Mouse (Mus musculus): ENCODE data around the gene Rad23a.

DNA sequence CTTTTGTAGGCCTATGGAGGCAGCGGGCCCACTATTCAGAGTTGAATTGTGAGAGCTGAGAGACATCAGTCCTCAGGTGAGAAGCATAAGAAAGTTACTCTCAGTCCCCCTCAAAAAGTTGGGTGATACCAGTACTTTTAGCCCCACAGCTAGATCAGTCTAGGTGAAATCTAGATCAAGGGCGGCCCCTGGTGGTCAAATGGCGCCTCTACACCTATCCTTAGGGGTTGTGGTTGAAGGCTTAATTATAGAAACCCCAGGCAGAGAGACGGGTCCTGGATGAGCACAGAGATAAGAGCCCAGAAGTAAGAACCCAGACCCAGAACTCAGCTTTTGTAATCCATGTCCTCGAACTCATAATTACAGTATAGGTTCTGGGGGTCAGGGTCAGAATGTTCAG is 27.4 kb downstream of the Rad23a start:
- TF ChIP-seq POLR2A (IDR thresholded peaks at IDR 0.05; ENCODE audit: low read depth, low read length) (no peak), CTCF (IDR thresholded peaks at IDR 0.05; ENCODE audit: extremely low read depth, insufficient read length, insufficient replicate concordance, low read depth, low read length) (peak; percentile 79; the same call in 1 of the 2 replicates)
